Mouse (Mus musculus): ENCODE data around the gene Srm.
A peak's percentile ranks its signal among the peaks of the same experiment; 100 is the strongest.

Gene Srm

DNA sequence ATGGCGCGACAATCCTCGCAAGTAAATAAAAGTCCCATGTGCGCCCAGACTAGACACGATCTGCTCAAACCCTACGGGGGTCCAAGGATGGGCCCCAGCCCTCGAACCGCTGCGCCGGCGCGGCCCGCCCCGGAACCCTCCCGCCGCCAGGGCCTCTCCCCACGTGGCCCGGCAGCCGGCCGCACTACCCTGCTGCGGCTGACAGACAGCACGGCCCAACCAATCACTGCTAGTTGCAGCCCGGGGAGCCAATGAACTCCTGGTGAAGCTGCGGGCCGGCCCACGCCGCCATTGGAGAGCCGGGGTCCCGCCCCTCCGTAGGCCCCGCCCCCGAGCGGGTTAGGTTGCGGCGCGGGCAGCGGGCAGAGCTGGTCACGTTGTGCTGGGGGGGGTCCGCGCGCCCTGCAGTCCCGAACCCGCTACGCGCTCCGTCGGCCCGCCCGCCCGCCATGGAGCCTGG is at the start of gene Srm:
Srm (plus strand) TSS at position 333 of the 460 bp plus-strand sequence.
- DNase-seq (ENCODE audit: low spot score in 2 of 2), result peak; percentile 96 to 97

DNA sequence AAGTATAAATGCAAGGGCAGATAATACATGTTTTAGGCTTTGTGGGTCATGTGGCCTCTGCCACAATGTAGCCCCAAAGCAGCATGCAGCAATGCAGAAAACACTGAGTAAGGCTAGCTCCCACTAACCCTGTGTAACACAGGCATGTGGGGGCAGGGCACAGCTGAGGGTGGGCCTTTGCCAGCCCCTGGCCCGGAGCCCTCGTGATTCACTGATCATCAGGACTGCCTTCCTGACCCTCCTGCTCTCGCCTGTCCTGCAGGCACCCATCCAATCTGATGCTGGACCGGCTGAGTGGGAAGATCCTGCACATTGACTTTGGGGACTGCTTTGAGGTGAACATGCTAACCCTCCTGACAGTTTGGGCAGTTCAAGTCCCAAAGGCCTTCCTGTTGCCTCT is 42.2 kb upstream of the Srm start:
- no peak for DNase-seq (ENCODE audit: low spot score in 2 of 2)

DNA sequence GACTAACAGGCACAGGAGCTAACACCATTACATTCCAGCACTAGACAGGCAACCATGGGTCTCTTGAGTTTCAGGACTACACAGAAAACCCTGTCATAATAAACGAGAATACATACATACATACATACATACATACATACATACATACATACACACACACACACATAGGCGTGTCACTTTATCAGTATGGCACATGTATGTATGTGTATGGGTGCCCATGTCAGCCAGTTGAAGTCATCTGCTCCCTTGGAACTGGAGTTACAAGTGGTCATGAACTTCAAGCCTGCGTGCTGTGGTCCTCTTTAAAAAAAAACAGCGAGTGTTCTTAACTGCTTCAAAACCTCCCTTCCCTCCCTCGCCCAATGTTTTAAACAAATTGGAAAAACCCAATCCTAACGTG is 33.5 kb upstream of the Srm start:
- DNase-seq (ENCODE audit: low spot score in 2 of 2), result no peak

DNA sequence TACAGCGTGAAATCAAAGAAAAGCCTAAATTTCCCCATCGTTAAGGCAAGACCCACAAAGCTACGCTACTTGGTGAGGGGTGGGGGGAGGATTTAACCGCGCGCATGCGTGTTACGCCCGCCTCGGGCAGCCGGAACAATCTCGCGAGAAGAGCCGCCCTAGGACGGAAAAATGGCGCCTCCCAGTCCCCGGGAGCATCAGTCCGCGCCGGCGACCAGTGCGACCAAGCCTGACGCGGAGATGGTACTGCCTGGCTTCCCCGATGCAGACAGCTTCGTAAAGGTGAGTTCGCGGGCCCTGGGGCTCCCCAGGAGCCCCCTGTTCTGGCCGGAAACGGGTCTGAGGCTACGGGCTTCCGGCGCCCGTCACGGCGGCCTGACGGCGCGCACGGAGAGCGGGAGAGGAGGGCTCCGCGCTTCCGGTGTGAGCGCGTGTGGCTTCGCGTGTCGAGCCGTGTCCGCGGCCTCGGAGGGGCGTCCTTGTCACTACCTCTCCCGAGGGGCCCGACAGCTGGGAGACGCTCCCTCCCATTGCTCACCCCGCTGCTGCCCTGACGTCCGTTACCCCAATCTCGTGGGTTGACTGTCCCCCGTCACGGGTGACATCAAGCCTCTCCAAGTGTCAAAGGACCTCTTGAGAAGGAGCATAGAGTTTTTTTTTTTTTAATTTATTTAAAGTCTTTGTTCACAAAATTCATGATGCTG is 32.9 kb upstream of the Srm start, which contains the start of gene Exosc10:
Exosc10 (plus strand) TSS at position 133 of the 704 bp plus-strand sequence.
- peak; percentile 66 to 78 for DNase-seq (ENCODE audit: low spot score in 2 of 2)

DNA sequence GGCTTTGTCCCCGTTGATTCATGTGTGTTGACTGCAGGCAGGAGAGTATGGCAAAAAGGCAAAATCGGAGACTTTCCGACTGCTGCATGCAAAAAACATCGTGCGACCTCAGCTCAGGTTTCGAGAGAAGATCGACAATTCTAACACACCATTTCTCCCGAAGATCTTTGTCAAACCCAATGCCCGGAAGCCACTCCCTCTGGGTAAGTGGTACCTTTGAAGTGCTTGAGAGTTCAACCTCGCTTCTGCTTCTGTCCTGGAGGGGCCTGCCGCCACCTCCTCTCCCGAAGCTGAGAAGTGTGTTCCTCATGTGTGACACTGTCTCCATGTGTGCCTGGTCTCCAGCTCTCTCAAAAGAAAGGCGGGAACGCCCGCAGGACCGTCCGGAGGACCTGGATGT is 28.6 kb upstream of the Srm start:
- DNase-seq (ENCODE audit: low spot score in 2 of 2), result no peak

DNA sequence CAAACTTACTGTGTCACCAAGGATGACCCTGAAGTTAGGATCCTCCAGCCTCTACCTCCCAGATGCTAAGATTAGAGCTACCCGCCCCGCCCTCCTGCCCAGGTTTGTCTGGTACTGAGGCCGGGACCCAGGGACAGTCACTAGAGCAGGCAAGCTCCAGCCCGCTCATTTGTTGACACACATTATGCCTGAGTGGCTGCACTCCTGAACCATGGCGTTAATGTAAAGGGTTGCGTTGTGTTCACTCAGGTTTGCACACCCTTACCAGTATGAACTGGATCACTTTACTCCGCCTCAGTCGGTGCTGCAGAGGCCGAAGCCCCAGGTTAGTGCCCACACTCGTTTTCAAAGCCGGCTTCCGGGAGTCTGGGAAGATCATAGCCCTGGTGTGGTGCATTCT is 27.7 kb upstream of the Srm start:
- DNase-seq (ENCODE audit: low spot score in 2 of 2), result no peak

DNA sequence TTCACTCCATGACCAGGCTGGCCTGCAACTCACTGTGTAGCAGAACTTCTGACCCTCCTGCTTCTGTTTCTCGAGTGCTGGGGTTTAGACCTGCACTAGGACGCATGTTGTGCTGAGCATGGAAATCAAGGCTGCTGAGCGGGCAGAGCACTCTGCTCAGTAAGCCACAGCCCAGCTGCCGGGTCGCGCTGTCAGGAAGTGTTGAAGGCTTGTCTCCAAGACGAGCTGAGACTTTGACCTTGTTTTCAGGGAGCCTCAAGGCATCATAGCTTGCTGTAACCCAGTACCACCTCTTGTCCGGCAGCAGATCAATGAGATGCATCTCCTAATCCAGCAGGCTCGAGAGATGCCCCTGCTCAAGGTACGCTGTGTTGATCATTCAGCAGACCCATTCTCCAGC is 21.2 kb upstream of the Srm start:
- no peak for DNase-seq (ENCODE audit: low spot score in 2 of 2)

DNA sequence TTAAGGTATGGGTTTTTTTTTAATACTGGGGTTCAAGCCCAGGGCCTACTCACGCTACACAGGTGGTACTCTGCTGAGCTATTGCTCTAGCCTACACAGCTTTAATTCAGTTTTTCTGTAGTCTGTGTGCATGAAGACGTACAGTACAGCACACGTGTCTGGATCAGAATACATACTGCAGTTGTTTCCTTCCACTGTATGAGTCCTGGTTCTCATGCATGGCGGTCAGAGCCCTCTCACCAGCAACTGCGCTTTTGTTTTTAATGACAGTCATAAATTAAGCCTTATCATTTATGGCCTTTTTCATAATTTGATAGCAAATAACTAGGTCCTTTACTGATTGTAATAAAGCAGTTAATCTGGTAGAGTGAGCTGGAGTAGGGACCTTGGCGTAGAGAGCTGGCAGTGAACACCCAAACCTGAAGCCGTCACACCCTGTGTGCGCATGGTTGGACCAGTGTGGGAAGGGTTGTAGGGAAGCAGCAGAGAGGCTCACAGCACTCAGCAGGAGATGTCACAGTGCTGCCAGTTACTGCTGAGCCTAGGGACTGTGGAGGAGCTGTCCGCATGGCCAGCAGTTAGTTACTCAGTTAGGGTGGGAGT is 20.5 kb upstream of the Srm start:
- no peak for DNase-seq (ENCODE audit: low spot score in 2 of 2)

DNA sequence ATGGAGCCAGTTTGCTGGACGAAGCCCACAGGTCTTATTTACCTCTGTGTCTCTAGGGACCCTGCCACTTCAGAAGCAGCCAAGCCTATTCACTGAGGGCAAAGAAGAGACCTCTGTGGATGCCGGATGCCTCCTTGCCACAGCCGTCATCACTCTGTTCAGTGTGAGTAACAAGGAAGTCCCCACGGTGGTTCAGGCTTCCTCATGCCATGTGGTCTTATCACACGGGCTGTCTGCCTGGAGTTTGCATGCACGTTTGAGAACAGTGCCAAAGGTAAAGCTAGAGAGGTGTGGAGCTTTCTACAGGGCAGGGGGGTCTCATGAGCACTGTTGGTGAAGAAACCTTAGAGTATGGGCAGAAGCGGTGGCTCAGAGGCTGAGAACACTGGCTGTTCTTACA is 18.1 kb upstream of the Srm start:
- DNase-seq (ENCODE audit: low spot score in 2 of 2), result no peak

DNA sequence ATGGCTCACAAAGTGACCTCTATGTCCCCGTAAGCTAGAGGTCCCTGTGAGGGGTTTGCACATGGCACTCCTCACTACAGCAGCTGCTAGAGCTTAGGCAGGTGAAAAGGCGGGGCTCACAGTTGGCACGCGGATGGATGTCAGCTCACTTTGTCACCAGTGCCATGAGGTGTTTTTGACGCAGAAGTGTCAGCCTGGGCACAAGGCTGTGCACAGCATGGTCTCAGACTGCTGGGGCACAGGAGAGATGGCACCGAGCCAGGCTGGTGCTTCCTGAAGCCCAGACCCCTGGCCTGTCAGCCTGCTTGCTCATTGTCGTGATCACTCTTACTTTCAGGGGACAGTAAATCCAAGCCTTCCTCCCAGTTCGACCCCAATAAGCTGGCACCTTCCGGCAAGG is 10.5 kb upstream of the Srm start:
- DNase-seq (ENCODE audit: low spot score in 2 of 2), result no peak

DNA sequence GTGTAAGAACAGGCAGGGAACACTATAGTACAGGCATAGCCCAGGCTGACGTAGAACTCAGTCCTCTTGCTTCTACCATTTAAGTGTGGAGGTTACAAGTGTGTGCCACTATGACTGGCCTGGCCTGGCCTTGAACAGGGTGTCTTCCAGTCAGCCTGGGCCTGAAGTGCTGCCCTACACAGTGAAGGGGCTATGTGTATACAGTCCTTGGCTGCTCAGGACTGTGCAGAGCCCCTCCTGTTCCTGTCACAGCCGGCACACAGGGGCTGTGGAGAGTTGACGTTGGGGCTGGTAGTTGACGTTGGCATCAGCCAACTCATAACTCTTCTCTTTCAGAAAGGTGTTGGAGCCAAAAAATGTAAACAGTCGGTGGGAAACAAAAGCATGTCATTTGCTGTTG is 9.9 kb upstream of the Srm start:
- no peak for DNase-seq (ENCODE audit: low spot score in 2 of 2)

DNA sequence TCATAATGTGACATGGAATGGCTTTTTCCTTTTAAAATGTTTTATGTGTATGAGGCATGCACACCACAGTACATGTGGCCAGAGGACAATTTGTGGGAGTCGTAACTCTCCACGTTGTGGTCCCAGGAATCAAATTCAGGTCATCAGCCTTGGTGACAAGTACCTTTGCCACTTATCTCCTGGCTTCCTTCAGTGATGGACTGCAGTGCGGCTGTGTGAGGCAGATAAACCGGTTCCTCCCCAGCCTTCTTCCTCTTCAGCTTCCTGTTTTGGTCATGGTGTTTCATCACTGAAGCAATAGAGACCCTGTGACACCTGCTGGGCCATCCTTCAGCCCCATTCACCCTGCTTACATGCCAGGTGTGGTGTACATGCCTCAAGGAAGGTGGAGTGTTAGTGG is 8.0 kb upstream of the Srm start:
- DNase-seq (ENCODE audit: low spot score in 2 of 2), result no peak

DNA sequence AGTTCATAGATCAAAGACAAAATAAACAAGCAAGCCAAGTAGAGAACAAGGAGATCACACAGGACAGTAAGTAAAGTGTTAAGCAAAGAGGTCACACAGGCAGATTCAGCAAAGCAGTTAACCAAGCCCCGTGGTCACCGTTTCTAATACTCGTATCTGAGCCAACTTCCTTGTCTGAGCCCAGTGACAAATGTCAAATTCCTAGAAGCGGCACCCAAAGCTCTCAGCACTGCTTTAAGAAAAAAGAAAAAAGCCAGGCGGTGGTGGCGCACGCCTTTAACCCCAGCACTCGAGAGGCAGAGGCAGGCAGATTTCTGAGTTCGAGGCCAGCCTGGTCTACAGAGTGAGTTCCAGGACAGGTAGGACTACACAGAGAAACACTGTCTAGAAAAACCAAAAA is 4.7 kb upstream of the Srm start:
- DNase-seq (ENCODE audit: low spot score in 2 of 2), result no peak

DNA sequence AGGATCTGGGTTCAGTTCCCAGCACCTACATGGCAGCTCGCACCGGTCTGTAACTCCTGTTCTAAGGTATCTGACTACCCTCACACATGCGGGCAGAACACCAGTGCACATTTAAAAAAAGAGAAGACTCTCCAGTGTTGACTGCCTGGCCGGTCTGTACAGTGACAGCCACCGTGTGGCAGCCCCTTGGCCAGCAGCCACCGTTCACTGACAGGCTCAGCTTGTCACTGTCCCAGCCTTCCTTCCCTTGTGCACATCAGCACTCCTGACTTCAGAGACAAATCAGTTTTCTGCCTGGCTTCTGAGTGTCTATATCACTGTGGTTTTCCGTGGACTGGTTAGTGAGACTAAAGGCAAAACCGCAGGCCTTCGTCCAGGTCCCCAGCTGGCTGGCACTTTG is 2.5 kb upstream of the Srm start:
- DNase-seq (ENCODE audit: low spot score in 2 of 2), result no peak

DNA sequence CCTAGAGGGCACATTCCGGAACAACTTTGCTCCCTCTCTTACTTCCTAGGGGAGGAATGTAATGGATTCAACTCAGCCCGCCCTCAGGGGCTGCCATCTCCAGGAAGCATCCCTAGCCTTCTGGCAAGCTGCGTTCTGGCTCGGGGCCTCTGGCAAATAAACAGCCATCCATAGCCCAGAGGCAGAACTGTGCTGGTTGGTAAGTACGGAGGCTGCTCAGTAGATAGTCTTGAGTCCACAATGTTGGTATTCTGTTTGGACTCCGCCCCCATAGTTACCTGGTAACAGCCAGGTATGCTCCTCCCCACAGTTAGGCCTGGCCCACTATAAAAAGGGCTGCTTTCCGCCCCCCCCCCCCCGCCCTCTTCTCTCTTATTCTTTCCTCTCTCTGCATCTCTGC is 1.7 kb upstream of the Srm start:
- no peak for DNase-seq (ENCODE audit: low spot score in 2 of 2)

DNA sequence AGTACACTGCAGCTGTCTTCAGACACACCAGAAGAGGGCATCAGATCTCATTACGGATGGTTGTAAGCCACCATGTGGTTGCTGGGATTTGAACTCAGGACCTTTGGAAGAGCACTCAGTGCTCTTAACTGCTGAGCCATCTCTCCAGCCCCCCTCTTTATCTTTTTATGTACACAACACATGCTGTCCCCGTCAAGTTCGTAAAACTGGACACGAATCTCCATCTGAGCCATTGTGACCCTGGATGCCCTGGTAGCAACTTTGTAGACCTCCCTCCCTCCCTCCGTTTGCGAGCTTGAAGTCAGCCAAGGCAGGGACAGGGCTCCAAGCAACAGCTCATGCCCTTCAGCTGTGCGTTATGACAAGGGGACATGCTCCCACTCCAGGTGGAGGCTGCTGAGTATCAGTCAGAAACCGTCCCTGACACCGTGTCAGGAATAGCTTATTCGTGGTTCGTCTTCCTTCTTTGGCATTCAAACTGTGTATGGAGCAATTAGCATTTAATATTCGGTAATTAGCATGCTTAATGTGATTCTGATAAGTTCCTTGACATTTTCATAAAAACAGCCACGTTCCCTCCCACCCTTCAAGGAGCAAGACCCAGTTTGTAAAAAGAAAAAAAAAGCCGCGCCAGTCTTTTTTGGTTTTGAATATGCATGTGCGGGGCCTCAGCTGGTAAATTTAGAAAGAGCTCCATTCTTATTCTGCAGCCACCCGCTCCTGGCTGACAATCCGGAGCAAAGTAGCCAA is 707 bp upstream of the Srm start:
- DNase-seq (ENCODE audit: low spot score in 2 of 2), result no peak

DNA sequence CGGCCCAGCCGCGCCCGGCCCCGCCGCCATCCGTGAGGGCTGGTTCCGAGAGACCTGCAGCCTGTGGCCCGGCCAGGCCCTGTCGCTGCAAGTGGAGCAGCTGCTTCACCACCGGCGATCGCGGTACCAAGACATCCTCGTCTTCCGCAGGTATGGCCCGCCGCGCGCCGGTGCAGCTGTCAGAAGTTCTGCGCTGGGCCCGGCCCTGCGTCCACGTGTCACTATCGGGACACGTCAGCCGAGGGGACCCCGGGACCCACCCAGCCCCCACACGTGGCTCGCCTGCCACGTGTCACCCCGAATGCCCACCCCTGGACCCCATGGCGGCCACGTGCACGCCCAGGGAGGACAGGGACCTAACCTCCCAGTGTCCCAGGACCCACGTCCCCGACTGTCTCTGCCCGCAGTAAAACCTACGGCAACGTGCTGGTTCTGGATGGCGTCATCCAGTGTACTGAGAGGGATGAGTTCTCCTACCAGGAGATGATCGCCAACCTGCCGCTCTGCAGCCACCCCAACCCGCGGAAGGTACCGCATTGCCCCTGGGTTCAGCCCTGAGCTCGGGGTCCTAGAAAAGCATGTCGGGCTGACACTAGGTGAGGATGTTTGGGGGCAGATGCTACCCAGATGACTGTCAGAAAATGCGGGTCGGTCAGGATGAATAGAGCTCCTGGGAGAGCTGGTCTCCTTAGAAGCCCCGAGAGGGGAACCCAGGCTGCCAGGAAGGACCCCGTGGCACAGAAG is 506 bp downstream of the Srm start:
- DNase-seq (ENCODE audit: low spot score in 2 of 2), result peak in 1 of 2 experiments; percentile 37

DNA sequence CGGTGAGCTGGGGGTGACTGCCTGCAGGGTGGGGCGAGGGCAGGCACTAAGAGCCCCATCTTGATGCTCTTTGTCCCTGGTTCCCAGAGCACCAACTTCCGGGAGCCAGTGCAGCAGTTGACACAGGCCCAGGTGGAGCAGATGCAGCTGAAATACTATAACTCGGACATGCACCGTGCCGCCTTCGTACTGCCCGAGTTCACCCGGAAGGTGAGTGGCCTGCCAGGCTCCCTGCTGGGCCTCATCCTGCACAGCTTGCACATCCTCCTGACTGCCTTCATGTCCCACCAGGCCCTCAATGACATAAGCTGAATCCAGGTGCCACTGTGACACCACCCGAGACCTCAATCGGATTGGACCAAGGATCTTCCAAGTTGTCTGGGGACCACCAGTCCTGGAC is 2.7 kb downstream of the Srm start:
- DNase-seq (ENCODE audit: low spot score in 2 of 2), result no peak

DNA sequence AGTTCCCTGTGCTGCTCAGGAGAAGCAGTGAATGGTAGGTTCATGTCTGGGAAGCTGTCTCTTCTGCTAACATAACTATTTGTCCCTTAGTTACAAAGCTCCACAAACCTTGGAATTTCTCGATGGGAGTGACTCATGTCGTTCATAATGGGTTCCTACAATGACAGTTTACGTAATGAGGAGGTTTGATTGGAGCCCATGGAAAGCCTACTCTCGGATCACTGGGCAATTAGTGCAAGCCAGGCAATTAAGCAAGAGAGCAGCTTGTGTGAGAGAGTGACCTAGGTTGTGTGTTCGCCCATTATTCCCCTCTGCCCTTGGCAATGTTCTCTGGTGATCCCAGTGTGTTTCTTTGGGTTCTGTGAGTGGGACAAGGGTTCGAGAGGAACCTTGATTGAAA is 4.6 kb downstream of the Srm start:
- DNase-seq (ENCODE audit: low spot score in 2 of 2), result no peak

DNA sequence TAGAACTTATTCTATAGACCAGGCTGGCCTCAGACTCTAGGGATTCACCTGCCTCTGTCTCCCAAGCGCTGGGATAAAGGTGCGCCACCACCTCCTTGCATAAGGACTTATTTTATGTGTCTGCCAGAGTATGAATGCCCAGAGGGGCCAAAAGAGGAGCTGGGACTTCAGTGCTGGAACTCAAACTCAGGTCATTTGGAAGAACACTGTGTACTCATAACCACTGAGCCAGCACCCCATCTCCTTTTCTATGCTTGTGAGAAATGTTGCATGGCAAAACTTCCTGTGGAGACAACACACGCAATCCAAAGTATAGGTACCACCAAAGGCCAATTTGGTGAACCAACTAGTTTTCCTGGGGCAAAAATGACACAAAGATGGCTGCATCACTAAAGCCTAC is 5.4 kb downstream of the Srm start:
- no peak for DNase-seq (ENCODE audit: low spot score in 2 of 2)

DNA sequence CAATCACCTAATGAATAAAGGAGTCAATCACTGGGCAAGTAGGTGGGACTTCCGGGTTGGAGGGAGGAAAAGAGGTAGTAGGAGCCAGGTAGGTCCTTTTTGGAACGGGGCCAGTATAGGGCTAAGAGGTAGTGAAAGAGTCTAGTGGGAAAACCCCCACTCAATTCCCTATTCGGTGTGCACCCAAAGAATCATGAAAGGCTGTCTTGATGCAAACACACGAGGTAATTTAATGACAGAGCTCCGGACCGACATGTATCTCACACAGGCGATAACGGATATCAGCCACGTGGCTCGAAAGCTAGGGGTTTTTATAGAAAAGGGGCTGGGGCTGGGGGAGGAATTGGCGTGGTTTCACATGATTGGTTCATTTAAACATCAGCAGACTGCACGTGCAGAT is 7.5 kb downstream of the Srm start:
- no peak for DNase-seq (ENCODE audit: low spot score in 2 of 2)

DNA sequence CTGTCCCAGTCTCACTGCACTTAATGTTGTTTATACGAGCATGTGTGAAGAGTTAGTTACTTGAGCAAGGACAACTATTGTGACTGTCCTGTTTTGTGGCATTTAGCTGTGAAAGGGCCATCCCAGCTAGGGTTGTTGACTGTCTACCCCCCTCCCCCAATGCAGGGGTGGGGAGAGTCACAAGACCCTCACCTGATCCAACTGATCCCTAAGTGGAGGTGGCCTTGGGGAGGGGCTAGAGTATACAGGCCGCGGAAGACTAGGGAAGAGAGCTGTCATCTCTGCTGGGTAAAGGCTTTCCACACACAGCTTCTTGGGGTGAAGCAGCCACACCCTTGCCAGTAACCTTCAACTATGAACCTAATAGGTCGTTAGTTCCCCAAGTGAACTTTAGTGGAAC is 9.0 kb downstream of the Srm start:
- DNase-seq (ENCODE audit: low spot score in 2 of 2), result no peak

Data from frontal cortex, postnatal 14 days (tissue).